Mouse (Mus musculus): ENCODE results near the gene Fmnl3. TPM values are rescaled to one million over a fixed set of nuclear protein-coding genes. Genes with fewer than 3 reads are reported as not detected.

Gene Fmnl3
- polyA plus RNA-seq (2012; rRNA removed) = 10.0 and 10.7 TPM in 2 replicates

DNA sequence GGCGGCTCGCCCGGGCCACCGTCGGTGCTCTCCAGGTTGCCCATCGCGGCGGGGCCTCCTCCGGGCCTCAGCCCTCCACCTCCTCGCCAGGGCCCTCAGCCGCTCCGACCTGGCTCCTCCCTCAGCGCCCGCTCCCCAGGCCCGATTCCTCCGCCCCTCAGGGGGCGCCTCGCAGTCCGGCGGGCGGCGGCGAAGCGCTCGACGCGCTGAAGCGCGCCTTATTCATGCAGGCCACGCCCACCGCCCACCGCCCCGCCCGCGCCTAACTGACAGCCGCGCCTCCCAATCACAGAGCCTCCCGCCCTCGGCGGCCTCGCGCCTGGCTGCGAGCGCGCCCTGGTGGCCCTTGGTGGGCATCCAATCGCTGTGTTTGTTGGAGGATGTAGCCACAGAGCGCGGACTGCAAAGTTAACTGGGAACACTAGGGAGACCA is at the start of gene Fmnl3:
Gene Fmnl3 (minus strand): TSS at position 224 of the 433 bp plus-strand sequence.
- Histone ChIP-seq H3K27me3 (ENCODE audit: control insufficient read depth, insufficient read depth, low read length) (no peaks in the 10 kb centered on the region), H3K27ac (ENCODE audit: insufficient read depth, low read length) (no peak within 1 kb of the TSS), H3K4me1 (ENCODE audit: control insufficient read depth, insufficient read depth, low read length) (no peaks in the 10 kb centered on the region), H3K4me3 (replicated peaks; ENCODE audit: insufficient read depth, low read depth, low read length) (peak within 1 kb of the TSS; percentile 63)
- peak; percentile 84 for TF ChIP-seq CTCF (IDR thresholded peaks at IDR 0.05; ENCODE audit: borderline replicate concordance, insufficient read depth, low read depth, low read length)
- 0 out of 2 replicates have a peak, but pooled peaks have one; percentile 42 for TF ChIP-seq POLR2A (IDR thresholded peaks at IDR 0.05; ENCODE audit: borderline replicate concordance, insufficient read depth, low read length)
- peak; percentile 91 to 98 for DNase-seq
- 1% methylated on average over 39 of the region's 48 CpGs for WGBS

DNA sequence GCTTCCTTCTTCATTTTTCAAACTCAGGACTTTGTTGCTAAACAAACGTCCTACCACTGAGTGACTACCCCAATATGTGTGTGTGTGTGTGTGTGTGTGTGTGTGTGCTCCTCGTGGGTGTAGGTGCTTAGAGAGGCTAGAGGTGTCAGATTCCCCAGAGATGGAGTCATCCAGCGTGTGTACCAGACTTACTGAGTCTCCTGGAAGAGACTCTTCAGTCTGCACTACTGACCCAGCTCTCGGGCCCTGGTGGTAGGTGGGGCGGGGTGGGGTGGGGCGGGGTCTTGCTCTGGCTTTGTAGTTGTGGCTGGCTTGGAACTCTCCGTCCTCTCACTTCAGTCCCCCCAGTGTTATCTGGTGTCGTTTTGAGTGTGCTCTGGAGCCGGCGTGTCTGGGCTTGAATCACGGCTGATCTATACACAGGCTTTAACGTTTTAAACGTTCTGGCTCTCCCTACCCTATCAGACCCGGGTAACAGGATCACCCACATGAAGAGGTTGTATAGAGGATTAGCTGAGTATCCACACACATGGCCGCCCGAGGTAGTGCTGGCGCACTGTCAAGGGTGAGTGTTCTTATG is 47.5 kb upstream of the Fmnl3 start:
- WGBS = 45% methylated on average over 17 of the region's 17 CpGs
- Histone ChIP-seq H3K27ac (ENCODE audit: insufficient read depth, low read length) (no peak overlapping the region), H3K27me3 (ENCODE audit: control insufficient read depth, insufficient read depth, low read length) (no peaks in the 10 kb centered on the region), H3K4me3 (replicated peaks; ENCODE audit: insufficient read depth, low read depth, low read length) (no peak overlapping the region), H3K4me1 (ENCODE audit: control insufficient read depth, insufficient read depth, low read length) (no peaks in the 10 kb centered on the region)
- DNase-seq = no peak
- TF ChIP-seq POLR2A (IDR thresholded peaks at IDR 0.05; ENCODE audit: borderline replicate concordance, insufficient read depth, low read length) (no peak), CTCF (IDR thresholded peaks at IDR 0.05; ENCODE audit: borderline replicate concordance, insufficient read depth, low read depth, low read length) (no peak)

DNA sequence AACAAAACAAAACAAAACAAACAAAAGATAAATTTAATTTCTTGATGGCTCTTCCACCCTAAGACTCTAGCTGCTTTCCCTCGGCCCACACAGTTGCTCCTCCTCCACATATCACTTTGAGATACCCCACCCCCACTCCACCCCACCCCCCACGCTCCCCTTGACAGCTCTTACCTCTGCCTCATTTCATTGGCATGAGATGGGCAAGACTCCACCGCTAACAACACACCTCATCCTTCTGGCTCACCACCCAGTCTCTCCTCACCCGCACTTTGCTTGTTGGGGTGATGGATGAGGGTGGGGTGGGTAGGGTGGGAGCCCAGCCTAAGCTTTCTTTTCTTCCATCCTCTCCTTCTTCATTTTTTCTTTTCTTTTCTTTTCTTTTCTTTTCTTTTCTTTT is 46.7 kb upstream of the Fmnl3 start:
- no peaks in the 10 kb centered on the region for H3K27me3 ChIP-seq (ENCODE audit: control insufficient read depth, insufficient read depth, low read length)
- WGBS = 10% methylated on average over 4 of the region's 4 CpGs
- no peaks in the 10 kb centered on the region for H3K4me1 ChIP-seq (ENCODE audit: control insufficient read depth, insufficient read depth, low read length)
- DNase-seq = no peak
- H3K27ac ChIP-seq (ENCODE audit: insufficient read depth, low read length) = no peak overlapping the region
- no peak for TF ChIP-seq POLR2A (IDR thresholded peaks at IDR 0.05; ENCODE audit: borderline replicate concordance, insufficient read depth, low read length)
- no peak for TF ChIP-seq CTCF (IDR thresholded peaks at IDR 0.05; ENCODE audit: borderline replicate concordance, insufficient read depth, low read depth, low read length)
- H3K4me3 ChIP-seq (replicated peaks; ENCODE audit: insufficient read depth, low read depth, low read length) = no peak overlapping the region

DNA sequence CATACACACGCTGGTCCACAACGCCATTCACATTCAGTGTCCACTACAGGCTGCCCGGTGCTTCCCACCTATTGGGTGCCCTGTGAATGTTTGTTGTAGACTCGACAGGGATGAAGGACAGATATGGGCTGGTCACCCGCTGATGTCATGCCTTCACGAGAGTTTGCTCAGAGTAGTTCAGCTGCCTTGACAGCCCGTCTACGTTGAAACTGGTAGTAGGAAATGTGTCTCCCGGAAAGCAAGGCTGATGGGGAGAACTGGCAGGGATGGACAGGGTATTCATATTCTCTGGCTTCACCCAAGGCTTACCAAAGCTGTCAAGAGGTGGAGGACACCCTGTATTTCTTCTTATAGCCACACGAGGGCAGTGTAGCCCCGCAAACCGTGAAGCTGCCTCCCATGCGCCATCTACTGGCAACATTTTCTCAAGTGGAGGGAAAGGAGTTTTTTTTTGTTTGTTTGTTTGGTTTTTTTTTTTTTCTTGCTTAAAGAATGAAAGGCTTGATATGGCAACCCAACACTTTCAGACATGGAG is 46.1 kb upstream of the Fmnl3 start:
- peak; percentile 78 to 81 for DNase-seq
- TF ChIP-seq CTCF (IDR thresholded peaks at IDR 0.05; ENCODE audit: borderline replicate concordance, insufficient read depth, low read depth, low read length) (peak; percentile 100), POLR2A (IDR thresholded peaks at IDR 0.05; ENCODE audit: borderline replicate concordance, insufficient read depth, low read length) (no peak)
- Histone ChIP-seq H3K4me3 (replicated peaks; ENCODE audit: insufficient read depth, low read depth, low read length) (peak overlapping the region; percentile 39), H3K4me1 (ENCODE audit: control insufficient read depth, insufficient read depth, low read length) (no peaks in the 10 kb centered on the region), H3K27ac (ENCODE audit: insufficient read depth, low read length) (no peak overlapping the region), H3K27me3 (ENCODE audit: control insufficient read depth, insufficient read depth, low read length) (no peaks in the 10 kb centered on the region)
- WGBS = 12% methylated on average over 13 of the region's 13 CpGs

DNA sequence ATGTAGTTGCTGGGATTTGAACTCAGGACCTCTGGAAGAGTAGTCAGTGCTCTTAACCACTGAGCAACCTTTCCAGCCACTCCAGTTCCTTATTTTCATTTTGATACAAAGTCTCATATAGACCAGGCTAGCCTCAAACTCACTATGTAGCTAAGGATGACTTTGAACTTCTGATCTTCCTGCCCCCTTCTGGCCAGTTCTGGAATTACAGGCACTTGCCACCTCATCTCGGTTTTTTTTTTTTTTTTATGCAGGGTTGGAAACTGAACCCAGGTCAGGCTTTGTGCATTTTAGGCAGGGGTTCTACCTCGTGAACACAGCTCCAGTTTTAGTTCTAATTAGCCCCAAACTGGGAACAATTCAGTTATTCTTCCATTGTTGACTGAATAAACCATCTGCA is 45.5 kb upstream of the Fmnl3 start:
- Histone ChIP-seq H3K27me3 (ENCODE audit: control insufficient read depth, insufficient read depth, low read length) (no peaks in the 10 kb centered on the region), H3K4me1 (ENCODE audit: control insufficient read depth, insufficient read depth, low read length) (no peaks in the 10 kb centered on the region), H3K4me3 (replicated peaks; ENCODE audit: insufficient read depth, low read depth, low read length) (no peak overlapping the region), H3K27ac (ENCODE audit: insufficient read depth, low read length) (no peak overlapping the region)
- DNase-seq = peak; percentile 45 to 68
- peak; percentile 43; the same call in 1 of the 2 replicates for TF ChIP-seq CTCF (IDR thresholded peaks at IDR 0.05; ENCODE audit: borderline replicate concordance, insufficient read depth, low read depth, low read length)
- TF ChIP-seq POLR2A (IDR thresholded peaks at IDR 0.05; ENCODE audit: borderline replicate concordance, insufficient read depth, low read length) = no peak
- 7% methylated on average over 2 of the region's 2 CpGs for WGBS

DNA sequence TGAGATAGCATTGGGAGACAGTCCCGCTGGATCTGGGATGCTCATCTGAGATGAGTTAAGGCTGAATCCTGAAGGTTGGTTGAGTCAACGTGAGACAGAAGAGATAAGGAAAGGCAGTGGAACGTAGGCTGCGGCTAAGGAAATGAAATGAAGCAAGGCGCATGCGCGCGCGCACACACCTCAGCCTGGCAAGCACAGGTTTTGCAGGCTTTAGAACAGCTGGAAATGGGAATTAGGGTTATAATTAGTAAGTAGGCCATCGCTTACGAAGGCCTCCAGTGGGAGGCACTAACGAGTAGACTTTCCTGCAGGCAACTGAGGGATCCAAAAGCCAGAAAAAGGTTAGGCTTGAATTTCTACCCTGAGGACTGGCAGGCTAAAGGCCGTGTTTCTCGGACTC is 41.5 kb upstream of the Fmnl3 start:
- no peak for TF ChIP-seq POLR2A (IDR thresholded peaks at IDR 0.05; ENCODE audit: borderline replicate concordance, insufficient read depth, low read length)
- no peak for TF ChIP-seq CTCF (IDR thresholded peaks at IDR 0.05; ENCODE audit: borderline replicate concordance, insufficient read depth, low read depth, low read length)
- WGBS = 51% methylated on average over 14 of the region's 14 CpGs
- no peak for DNase-seq
- no peaks in the 10 kb centered on the region for H3K27me3 ChIP-seq (ENCODE audit: control insufficient read depth, insufficient read depth, low read length)
- H3K27ac ChIP-seq (ENCODE audit: insufficient read depth, low read length) = no peak overlapping the region
- no peaks in the 10 kb centered on the region for H3K4me1 ChIP-seq (ENCODE audit: control insufficient read depth, insufficient read depth, low read length)
- H3K4me3 ChIP-seq (replicated peaks; ENCODE audit: insufficient read depth, low read depth, low read length) = no peak overlapping the region

DNA sequence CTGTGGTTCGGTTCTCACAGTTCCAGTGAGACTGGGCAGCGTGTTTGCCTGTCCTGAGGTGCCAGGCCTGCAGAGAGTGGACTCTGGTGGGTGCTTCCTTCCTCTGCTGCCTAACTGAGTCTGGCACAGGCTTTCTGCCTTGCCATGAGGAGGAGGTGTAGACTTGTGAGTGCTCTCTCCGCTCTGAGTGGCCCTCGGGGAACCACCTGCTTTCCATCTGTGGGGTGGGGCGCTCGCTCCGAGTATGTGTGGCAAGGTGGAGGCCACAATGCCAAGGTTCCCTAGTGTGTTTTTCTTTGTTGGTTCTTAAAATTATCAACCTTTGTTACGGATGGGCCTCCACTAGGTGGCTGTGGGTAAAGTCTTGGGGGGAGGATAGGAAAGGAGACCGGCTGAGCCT is 38.6 kb upstream of the Fmnl3 start:
- Histone ChIP-seq H3K27me3 (ENCODE audit: control insufficient read depth, insufficient read depth, low read length) (no peaks in the 10 kb centered on the region), H3K4me3 (replicated peaks; ENCODE audit: insufficient read depth, low read depth, low read length) (no peak overlapping the region), H3K27ac (ENCODE audit: insufficient read depth, low read length) (no peak overlapping the region), H3K4me1 (ENCODE audit: control insufficient read depth, insufficient read depth, low read length) (no peaks in the 10 kb centered on the region)
- 73% methylated on average over 9 of the region's 9 CpGs for WGBS
- TF ChIP-seq POLR2A (IDR thresholded peaks at IDR 0.05; ENCODE audit: borderline replicate concordance, insufficient read depth, low read length) (no peak), CTCF (IDR thresholded peaks at IDR 0.05; ENCODE audit: borderline replicate concordance, insufficient read depth, low read depth, low read length) (no peak)
- DNase-seq = no peak

DNA sequence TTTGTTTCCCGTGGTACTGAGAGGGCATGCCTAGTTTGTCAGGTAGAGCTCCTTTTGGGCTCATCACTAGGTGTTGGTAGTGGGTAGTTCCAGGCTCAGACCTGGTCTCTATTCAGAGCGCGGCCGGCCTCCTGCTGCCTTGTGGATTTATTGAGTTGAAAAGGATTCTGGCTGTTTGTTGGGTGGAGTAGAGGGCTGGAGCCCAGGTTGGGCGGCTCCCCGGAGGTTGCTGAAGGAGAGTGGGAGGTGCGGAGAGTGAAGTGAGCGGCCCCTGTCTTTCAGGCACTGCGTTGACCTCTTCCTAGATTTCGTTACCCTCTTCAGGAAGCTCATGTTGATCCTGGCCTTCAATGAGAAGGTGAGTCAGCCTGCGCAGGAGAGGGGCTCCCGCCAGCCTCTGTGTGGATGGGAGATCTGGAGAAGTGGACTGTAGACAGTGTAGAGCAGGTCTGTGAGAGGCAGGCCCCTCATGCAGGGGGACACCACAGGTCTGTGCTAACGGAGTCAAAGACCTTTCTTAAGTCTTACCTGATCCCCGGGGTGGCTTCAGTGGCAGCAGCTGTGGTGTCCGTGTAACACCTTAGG is 36.8 kb upstream of the Fmnl3 start:
- Histone ChIP-seq H3K4me3 (replicated peaks; ENCODE audit: insufficient read depth, low read depth, low read length) (no peak overlapping the region), H3K27ac (ENCODE audit: insufficient read depth, low read length) (no peak overlapping the region), H3K27me3 (ENCODE audit: control insufficient read depth, insufficient read depth, low read length) (no peaks in the 10 kb centered on the region), H3K4me1 (ENCODE audit: control insufficient read depth, insufficient read depth, low read length) (no peaks in the 10 kb centered on the region)
- WGBS = 90% methylated on average over 15 of the region's 15 CpGs
- DNase-seq = no peak
- TF ChIP-seq POLR2A (IDR thresholded peaks at IDR 0.05; ENCODE audit: borderline replicate concordance, insufficient read depth, low read length) (no peak), CTCF (IDR thresholded peaks at IDR 0.05; ENCODE audit: borderline replicate concordance, insufficient read depth, low read depth, low read length) (no peak)
